Mouse (Mus musculus) kidney, adult 2 months (tissue): ENCODE measurements around the gene Pnpla1.

Experiments used
- CTCF ChIP-seq: fragments of 200-500 bp; conservative IDR thresholded peaks from 2 replicates; pipeline ENCODE4 v1.5.1; 2011; ENCODE audit warnings: low read depth, mild to moderate bottlenecking, control low read depth, low read length, moderate library complexity, mixed read lengths; ENCODE audit not compliant: insufficient read depth, insufficient read length
- POLR2A ChIP-seq: fragments of 200-500 bp; IDR thresholded peaks from one replicate; pipeline ENCODE4 v1.6.1; 2011; ENCODE audit warnings: low read depth, low read length, control low read depth

- no peak for TF ChIP-seq CTCF
- TF ChIP-seq POLR2A, result no peak
Measured at GRCm38 (mm10) chr17:28875316-28875715, 17.1 kb downstream of the Pnpla1 start.
